Mouse (Mus musculus): Measurements from ENCODE around the gene Dlat. TPM values are rescaled to one million over a fixed set of nuclear protein-coding genes. Genes with fewer than 3 reads are reported as not detected.
A peak's percentile ranks its signal among the peaks of the same experiment; 100 is the strongest.

Gene Dlat
- 1.2 and 1.3 TPM in 2 replicates for polyA plus RNA-seq (2012)

- Histone ChIP-seq H3K4me3 (replicated peaks) (peak within 1 kb of the TSS; percentile 100), H3K36me3 (ENCODE audit: control insufficient read depth) (peaks cover 14% of the 10 kb centered on the region), H3K9me3 (ENCODE audit: control insufficient read depth, low read length) (no peaks in the 10 kb centered on the region), H3K27me3 (ENCODE audit: control insufficient read depth) (no peaks in the 10 kb centered on the region), H3K4me1 (ENCODE audit: control insufficient read depth) (peaks cover 25% of the 10 kb centered on the region)
- TF ChIP-seq TAL1 (IDR thresholded peaks at IDR 0.05; ENCODE audit: low read length), result no peak
Observed at GRCm38 (mm10) chr9:50659392-50660217, at the start of gene Dlat. Dlat (minus strand) TSS chr9:50659780.

- Histone ChIP-seq H3K4me1 (ENCODE audit: control insufficient read depth) (no peaks in the 10 kb centered on the region), H3K4me3 (replicated peaks) (no peak overlapping the region), H3K27me3 (ENCODE audit: control insufficient read depth) (no peaks in the 10 kb centered on the region), H3K9me3 (ENCODE audit: control insufficient read depth, low read length) (no peaks in the 10 kb centered on the region), H3K36me3 (ENCODE audit: control insufficient read depth) (no peaks in the 10 kb centered on the region)
- TF ChIP-seq TAL1 (IDR thresholded peaks at IDR 0.05; ENCODE audit: low read length) (no peak), GATA1 (IDR thresholded peaks at IDR 0.05; ENCODE audit: low read length) (no peak)
Observed at GRCm38 (mm10) chr9:50709108-50709507, 49.5 kb upstream of the Dlat start.

GRCm38 (mm10) chr9:50704907-50705306 lies 45.3 kb upstream of the Dlat start:
- Histone ChIP-seq H3K9me3 (ENCODE audit: control insufficient read depth, low read length) (no peaks in the 10 kb centered on the region; the same call in 1 of the 2 replicates), H3K4me1 (ENCODE audit: control insufficient read depth) (no peaks in the 10 kb centered on the region), H3K4me3 (replicated peaks) (no peak overlapping the region), H3K27me3 (ENCODE audit: control insufficient read depth) (peaks cover 28% of the 10 kb centered on the region), H3K36me3 (ENCODE audit: control insufficient read depth) (no peaks in the 10 kb centered on the region)
- TF ChIP-seq GATA1 (IDR thresholded peaks at IDR 0.05; ENCODE audit: low read length) (no peak), TAL1 (IDR thresholded peaks at IDR 0.05; ENCODE audit: low read length) (no peak)

GRCm38 (mm10) chr9:50700921-50701691 lies 41.5 kb upstream of the Dlat start:
- peaks cover 3% of the 10 kb centered on the region for H3K4me1 ChIP-seq (ENCODE audit: control insufficient read depth)
- H3K27me3 ChIP-seq (ENCODE audit: control insufficient read depth), result peaks cover 66% of the 10 kb centered on the region
- H3K4me3 ChIP-seq (replicated peaks), result no peak overlapping the region
- peaks cover 5% of the 10 kb centered on the region; the same call in 1 of the 2 replicates for H3K9me3 ChIP-seq (ENCODE audit: control insufficient read depth, low read length)
- no peaks in the 10 kb centered on the region for H3K36me3 ChIP-seq (ENCODE audit: control insufficient read depth)
- TF ChIP-seq GATA1 (IDR thresholded peaks at IDR 0.05; ENCODE audit: low read length), result no peak
- no peak for TF ChIP-seq TAL1 (IDR thresholded peaks at IDR 0.05; ENCODE audit: low read length)

- H3K36me3 ChIP-seq (ENCODE audit: control insufficient read depth), result no peaks in the 10 kb centered on the region
- peaks cover 3% of the 10 kb centered on the region for H3K4me1 ChIP-seq (ENCODE audit: control insufficient read depth)
- H3K9me3 ChIP-seq (ENCODE audit: control insufficient read depth, low read length), result peaks cover 5% of the 10 kb centered on the region; the same call in 1 of the 2 replicates
- no peak for TF ChIP-seq TAL1 (IDR thresholded peaks at IDR 0.05; ENCODE audit: low read length)
- TF ChIP-seq GATA1 (IDR thresholded peaks at IDR 0.05; ENCODE audit: low read length), result no peak
- peaks cover 79% of the 10 kb centered on the region for H3K27me3 ChIP-seq (ENCODE audit: control insufficient read depth)
- peak overlapping the region; percentile 21 for H3K4me3 ChIP-seq (replicated peaks)
Observed at GRCm38 (mm10) chr9:50698418-50699409, 39.1 kb upstream of the Dlat start.

- Histone ChIP-seq H3K4me1 (ENCODE audit: control insufficient read depth) (peaks cover 3% of the 10 kb centered on the region), H3K4me3 (replicated peaks) (no peak overlapping the region), H3K36me3 (ENCODE audit: control insufficient read depth) (no peaks in the 10 kb centered on the region), H3K9me3 (ENCODE audit: control insufficient read depth, low read length) (peaks cover 5% of the 10 kb centered on the region; the same call in 1 of the 2 replicates), H3K27me3 (ENCODE audit: control insufficient read depth) (peaks cover 84% of the 10 kb centered on the region)
- TF ChIP-seq GATA1 (IDR thresholded peaks at IDR 0.05; ENCODE audit: low read length), result no peak
- no peak for TF ChIP-seq TAL1 (IDR thresholded peaks at IDR 0.05; ENCODE audit: low read length)
Observed at GRCm38 (mm10) chr9:50697706-50698041, 38.1 kb upstream of the Dlat start.

GRCm38 (mm10) chr9:50696851-50697705 lies 37.5 kb upstream of the Dlat start:
- Histone ChIP-seq H3K4me1 (ENCODE audit: control insufficient read depth) (peaks cover 3% of the 10 kb centered on the region), H3K4me3 (replicated peaks) (no peak overlapping the region), H3K9me3 (ENCODE audit: control insufficient read depth, low read length) (peaks cover 5% of the 10 kb centered on the region; the same call in 1 of the 2 replicates), H3K36me3 (ENCODE audit: control insufficient read depth) (no peaks in the 10 kb centered on the region), H3K27me3 (ENCODE audit: control insufficient read depth) (peaks cover 82% of the 10 kb centered on the region)
- TF ChIP-seq TAL1 (IDR thresholded peaks at IDR 0.05; ENCODE audit: low read length) (no peak), GATA1 (IDR thresholded peaks at IDR 0.05; ENCODE audit: low read length) (no peak)

GRCm38 (mm10) chr9:50695153-50695552 lies 35.6 kb upstream of the Dlat start:
- peaks cover 5% of the 10 kb centered on the region; the same call in 1 of the 2 replicates for H3K9me3 ChIP-seq (ENCODE audit: control insufficient read depth, low read length)
- H3K4me3 ChIP-seq (replicated peaks), result no peak overlapping the region
- peaks cover 3% of the 10 kb centered on the region for H3K4me1 ChIP-seq (ENCODE audit: control insufficient read depth)
- TF ChIP-seq TAL1 (IDR thresholded peaks at IDR 0.05; ENCODE audit: low read length) (no peak), GATA1 (IDR thresholded peaks at IDR 0.05; ENCODE audit: low read length) (no peak)
- H3K27me3 ChIP-seq (ENCODE audit: control insufficient read depth), result peaks cover 63% of the 10 kb centered on the region
- H3K36me3 ChIP-seq (ENCODE audit: control insufficient read depth), result no peaks in the 10 kb centered on the region

Data from erythroblast, embryonic 14.5 days (primary cell).